Mouse (Mus musculus) heart, embryonic 15.5 days (tissue): ENCODE measurements around the gene Dync1i2. TPM values are rescaled to one million over a fixed set of nuclear protein-coding genes. Genes with fewer than 3 reads are reported as not detected.

Source experiments
- ATAC-seq: fragments of 200-750 bp; cut with Nextera tagmentation; replicated peaks from 2 replicates; pipeline ENCODE4 v1.8.0; 2017; ENCODE audit warnings: low read depth, moderate TSS enrichment; ENCODE audit not compliant: insufficient number of reproducible peaks, insufficient read depth, low FRiP score
- H3K27ac ChIP-seq: fragments of 300-500 bp; sonication (generic); 2 replicates; pipeline ENCODE4 v1.5.1; 2015; ENCODE audit warnings: mild to moderate bottlenecking, inconsistent platforms
- H3K27me3 ChIP-seq: fragments of 300-500 bp; sonication (generic); 2 replicates; pipeline ENCODE4 v1.6.1; 2015; ENCODE audit warnings: inconsistent platforms
- H3K36me3 ChIP-seq: fragments of 300-500 bp; sonication (generic); 2 replicates; pipeline ENCODE4 v1.6.1; 2015; ENCODE audit warnings: mild to moderate bottlenecking, inconsistent platforms
- H3K4me1 ChIP-seq: fragments of 300-500 bp; sonication (generic); replicated peaks from 2 replicates; pipeline ENCODE4 v1.6.1; 2015; ENCODE audit warnings: inconsistent platforms
- H3K4me2 ChIP-seq: fragments of 300-500 bp; sonication (generic); 2 replicates; pipeline ENCODE4 v1.6.1; 2015; ENCODE audit warnings: inconsistent platforms, mild to moderate bottlenecking, moderate library complexity
- H3K4me3 ChIP-seq: fragments of 300-500 bp; sonication (generic); 2 replicates; pipeline ENCODE4 v1.5.1; 2015; ENCODE audit warnings: mild to moderate bottlenecking, inconsistent platforms
- H3K9ac ChIP-seq: fragments of 300-500 bp; sonication (generic); 2 replicates; pipeline ENCODE4 v1.6.1; 2015; ENCODE audit warnings: mild to moderate bottlenecking, inconsistent platforms
- H3K9me3 ChIP-seq: fragments of 300-500 bp; sonication (generic); replicated peaks from 2 replicates; pipeline ENCODE4 v1.6.1; 2016; ENCODE audit warnings: inconsistent platforms
- WGBS: fragments of 180-500 bp; shearing (Covaris S2); methylation state at CpG from one replicate; pipeline ENCODE4 v1.1.7; 2015; ENCODE audit warnings: mixed read lengths; 5-methylcytosine and 5-hydroxymethylcytosine counted together
- polyA plus RNA-seq: library from polyadenylated mRNA; unstranded; fragments of >200 nt; fragmentation: Nextera tagmentation; extraction: Ambion mirVana; gene quantifications from 2 replicates; pipeline ENCODE4 v1.2.1, GENCODE M21; 2015

The Dync1i2 gene
- polyA plus RNA-seq, result 56.7 and 64.0 TPM in 2 replicates

DNA sequence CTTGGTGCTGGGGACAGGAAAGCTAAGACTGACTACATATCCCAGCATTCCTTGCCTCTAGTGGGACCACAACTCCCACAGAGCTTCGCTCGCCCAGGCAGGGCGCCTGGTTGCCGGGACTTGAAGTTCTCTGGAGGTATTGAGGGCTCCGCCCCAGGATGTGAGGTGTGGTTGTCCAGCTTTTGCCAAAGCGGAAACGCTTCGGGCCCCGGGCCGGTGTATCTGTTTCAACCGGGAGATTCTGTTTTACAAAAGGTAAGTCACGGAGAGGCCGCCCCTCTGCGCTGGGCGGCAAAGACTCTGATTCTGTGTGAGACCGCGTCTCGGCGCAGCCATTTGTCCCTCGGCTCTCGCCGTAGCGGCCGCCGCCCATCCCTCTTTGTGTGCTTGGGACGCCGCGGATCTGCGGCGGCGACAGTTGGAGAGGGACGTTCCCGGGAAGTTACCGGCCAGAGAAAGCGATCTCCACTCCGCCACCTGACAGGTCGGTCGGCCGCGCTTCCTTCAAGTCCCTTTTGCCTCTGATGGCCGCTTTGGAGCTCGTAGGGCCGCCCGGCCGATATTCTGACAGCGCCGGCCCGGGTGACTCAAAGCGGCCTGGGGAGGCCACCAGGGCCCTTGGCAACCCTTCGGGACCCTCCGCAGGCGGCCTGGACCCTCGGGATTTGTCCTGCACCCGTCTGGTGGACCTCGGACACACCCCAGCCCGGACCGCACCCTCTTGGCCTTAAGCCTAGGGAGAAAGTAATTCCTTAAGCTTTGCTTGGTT lies at the start of gene Dync1i2:
Dync1i2 (plus strand) TSS at position 116 of the 769 bp plus-strand sequence.
- Histone ChIP-seq H3K36me3 (no peaks in the 10 kb centered on the region; the same call in 1 of the 2 replicates), H3K9me3 (no peaks in the 10 kb centered on the region), H3K27ac (peak within 1 kb of the TSS; percentile 77), H3K4me3 (peak within 1 kb of the TSS; percentile 86), H3K9ac (peak within 1 kb of the TSS; percentile 91), H3K4me2 (peak within 1 kb of the TSS; percentile 60), H3K27me3 (no peaks in the 10 kb centered on the region), H3K4me1 (peaks cover 7% of the 10 kb centered on the region)
- under 1% methylated on average over 57 of the region's 57 CpGs for WGBS
- ATAC-seq, result peak; percentile 99

- H3K4me2 ChIP-seq, result no peak overlapping the region
- no peaks in the 10 kb centered on the region for H3K27me3 ChIP-seq
- H3K4me3 ChIP-seq, result no peak overlapping the region
- H3K9me3 ChIP-seq, result no peaks in the 10 kb centered on the region
- no peak overlapping the region for H3K9ac ChIP-seq
- no peak for ATAC-seq
- H3K36me3 ChIP-seq, result no peaks in the 10 kb centered on the region
- no peak overlapping the region for H3K27ac ChIP-seq
- peaks cover 6% of the 10 kb centered on the region; the same call in 1 of the 2 replicates for H3K4me1 ChIP-seq
- 79% methylated on average over 25 of the region's 25 CpGs for WGBS
Measured at GRCm38 (mm10) chr2:71162831-71163621, 48.5 kb upstream of the Dync1i2 start.

DNA sequence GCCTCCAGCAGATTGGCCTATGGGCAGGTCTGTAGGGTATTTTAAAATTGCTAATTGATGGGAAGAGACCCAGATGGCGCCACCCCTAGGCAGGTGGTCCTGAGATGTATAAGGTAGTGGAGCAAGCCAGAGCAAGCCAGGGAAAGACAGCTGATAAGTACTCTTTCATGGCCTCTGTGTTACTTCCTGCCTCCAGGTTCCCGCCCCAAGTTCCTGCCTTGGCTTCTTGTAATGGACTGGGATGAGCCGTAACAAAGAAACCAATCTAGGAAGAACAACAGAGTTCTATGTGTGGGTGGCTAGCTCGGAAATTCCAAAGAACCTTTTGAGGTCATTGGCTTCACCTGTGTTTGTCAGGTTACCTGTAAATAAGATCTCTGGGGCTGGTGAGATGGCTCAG lies 44.3 kb upstream of the Dync1i2 start:
- WGBS, result 68% methylated on average over 4 of the region's 4 CpGs
- Histone ChIP-seq H3K27me3 (no peaks in the 10 kb centered on the region), H3K4me3 (no peak overlapping the region), H3K9ac (no peak overlapping the region), H3K4me1 (no peaks in the 10 kb centered on the region), H3K27ac (no peak overlapping the region), H3K4me2 (no peak overlapping the region), H3K9me3 (no peaks in the 10 kb centered on the region), H3K36me3 (no peaks in the 10 kb centered on the region)
- ATAC-seq, result no peak

DNA sequence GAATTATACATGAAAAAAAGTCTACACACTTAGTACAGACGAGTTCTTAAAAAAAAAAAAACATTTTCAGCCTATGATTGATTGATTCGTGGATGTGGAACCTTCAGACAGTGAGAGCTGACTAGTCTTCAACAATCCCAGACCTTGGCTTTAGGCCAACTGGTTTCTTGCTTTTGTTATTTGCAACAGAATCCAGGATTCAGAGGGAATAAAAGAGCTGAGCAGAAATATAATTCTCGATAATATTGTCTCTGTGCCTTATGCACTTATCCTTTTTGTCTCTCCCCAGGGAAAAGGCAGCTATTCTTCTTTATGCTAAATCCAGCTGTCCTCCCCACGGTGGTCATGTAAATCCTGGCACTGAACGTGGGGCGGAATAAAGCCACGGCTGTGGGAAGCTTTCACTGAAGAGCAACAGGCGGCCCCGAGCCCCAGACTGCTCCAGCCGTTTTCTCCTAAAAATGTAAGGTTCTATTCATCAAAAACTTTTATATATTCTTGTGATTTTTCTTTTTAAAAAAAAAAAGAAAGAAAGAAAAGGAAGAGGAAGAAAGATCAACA lies 43.0 kb upstream of the Dync1i2 start:
- Histone ChIP-seq H3K4me2 (no peak overlapping the region), H3K4me1 (no peaks in the 10 kb centered on the region), H3K9ac (no peak overlapping the region), H3K4me3 (no peak overlapping the region), H3K27ac (no peak overlapping the region), H3K36me3 (no peaks in the 10 kb centered on the region), H3K27me3 (no peaks in the 10 kb centered on the region), H3K9me3 (no peaks in the 10 kb centered on the region)
- ATAC-seq, result no peak
- WGBS, result 58% methylated on average over 10 of the region's 10 CpGs

DNA sequence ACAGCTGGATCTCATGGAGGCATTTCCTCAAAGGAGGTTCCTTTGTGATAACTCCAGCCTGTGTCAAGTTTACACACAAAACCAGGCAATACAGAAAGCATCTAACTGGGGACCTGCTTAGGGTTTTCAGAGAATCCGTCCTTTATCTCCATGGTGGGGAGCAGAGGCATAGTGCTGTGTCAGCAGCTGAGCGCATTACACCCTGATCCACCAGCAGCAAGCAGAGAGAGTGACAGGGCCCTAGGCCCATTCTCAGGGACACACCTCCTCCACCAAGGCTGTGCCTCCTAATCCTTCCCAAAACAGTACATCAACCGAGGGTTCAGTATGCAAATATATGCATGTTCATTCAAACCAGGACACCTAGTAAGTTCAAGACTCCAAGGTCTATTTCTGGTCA lies 38.5 kb upstream of the Dync1i2 start:
- no peak overlapping the region for H3K4me3 ChIP-seq
- H3K9me3 ChIP-seq, result no peaks in the 10 kb centered on the region
- no peaks in the 10 kb centered on the region for H3K4me1 ChIP-seq
- no peak overlapping the region for H3K27ac ChIP-seq
- H3K27me3 ChIP-seq, result no peaks in the 10 kb centered on the region
- WGBS, result 58% methylated on average over 3 of the region's 3 CpGs
- ATAC-seq, result no peak
- no peak overlapping the region for H3K4me2 ChIP-seq
- no peak overlapping the region for H3K9ac ChIP-seq
- no peaks in the 10 kb centered on the region for H3K36me3 ChIP-seq

DNA sequence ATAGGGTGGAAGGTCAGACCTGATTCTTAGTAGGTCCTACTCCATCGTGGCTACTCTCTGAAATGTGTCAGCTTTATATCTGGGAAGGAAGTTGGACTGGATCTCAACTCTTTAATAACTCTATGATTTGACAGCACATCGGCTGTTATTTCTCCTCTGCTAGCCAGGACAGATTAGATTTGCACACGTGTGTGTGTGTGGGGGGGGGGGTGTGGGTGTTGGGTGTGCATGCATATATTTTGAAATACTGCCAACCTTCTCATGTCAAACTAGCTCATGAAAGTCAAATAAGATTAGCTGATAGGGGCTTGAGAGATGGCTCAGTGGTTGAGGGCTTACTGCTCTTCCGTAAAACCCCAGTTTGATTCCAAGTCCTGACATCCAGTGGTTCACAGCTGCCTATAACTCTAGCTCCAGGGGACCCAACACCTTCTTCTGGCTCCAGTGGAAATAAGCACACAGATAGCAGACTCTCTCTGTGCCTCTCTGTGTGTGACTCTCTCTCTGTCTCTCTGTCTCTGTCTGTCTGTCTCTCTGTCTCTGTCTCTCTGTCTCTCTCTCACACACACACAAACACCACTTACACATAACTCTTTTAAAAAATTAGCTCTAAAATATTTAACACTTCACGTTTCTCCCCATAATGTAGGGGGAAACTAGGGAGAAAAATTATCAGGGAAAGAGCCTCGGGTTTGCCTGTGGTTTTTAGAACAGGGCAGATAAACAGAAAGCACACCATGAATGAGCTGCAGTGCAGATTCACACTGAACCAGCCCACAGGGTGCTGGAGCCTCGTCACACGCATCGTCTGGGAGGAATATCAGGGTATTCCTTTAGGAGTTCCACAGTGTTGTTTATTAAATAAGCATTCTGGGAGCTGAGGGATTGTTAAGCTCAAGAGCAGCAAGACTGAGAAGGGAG lies 34.9 kb upstream of the Dync1i2 start:
- no peak overlapping the region for H3K9ac ChIP-seq
- H3K27ac ChIP-seq, result no peak overlapping the region
- ATAC-seq, result no peak
- 42% methylated on average over 9 of the region's 9 CpGs for WGBS
- no peak overlapping the region for H3K4me3 ChIP-seq
- no peaks in the 10 kb centered on the region for H3K9me3 ChIP-seq
- no peak overlapping the region for H3K4me2 ChIP-seq
- no peaks in the 10 kb centered on the region for H3K36me3 ChIP-seq
- H3K4me1 ChIP-seq, result no peaks in the 10 kb centered on the region
- H3K27me3 ChIP-seq, result no peaks in the 10 kb centered on the region

- no peak overlapping the region for H3K4me3 ChIP-seq
- H3K27me3 ChIP-seq, result no peaks in the 10 kb centered on the region
- H3K36me3 ChIP-seq, result no peaks in the 10 kb centered on the region
- no peak overlapping the region for H3K27ac ChIP-seq
- no peaks in the 10 kb centered on the region for H3K4me1 ChIP-seq
- ATAC-seq, result no peak
- 50% methylated on average over 1 of the region's 1 CpGs for WGBS
- no peak overlapping the region for H3K4me2 ChIP-seq
- no peak overlapping the region for H3K9ac ChIP-seq
- H3K9me3 ChIP-seq, result no peaks in the 10 kb centered on the region
Measured at GRCm38 (mm10) chr2:71177250-71177615, 34.3 kb upstream of the Dync1i2 start.

DNA sequence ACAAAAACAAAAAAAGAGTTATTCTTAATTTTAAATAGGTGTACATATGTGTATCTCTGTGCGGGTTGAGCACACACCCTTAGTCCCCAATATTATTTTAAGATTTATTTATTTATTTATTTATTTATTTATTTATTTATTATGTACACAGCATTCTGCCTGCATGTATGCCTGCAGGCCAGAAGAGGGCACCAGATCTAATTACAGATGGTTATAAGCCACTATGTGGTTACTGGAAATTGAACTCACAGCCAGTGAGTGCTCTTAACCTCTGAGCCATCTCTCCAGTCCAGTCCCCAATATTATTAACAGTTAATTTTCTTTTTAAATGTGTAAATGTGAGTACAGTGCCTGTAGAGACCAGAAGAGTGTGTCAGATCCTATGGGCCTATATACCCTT lies 33.7 kb upstream of the Dync1i2 start:
- 97% methylated on average over 1 of the region's 1 CpGs for WGBS
- Histone ChIP-seq H3K36me3 (no peaks in the 10 kb centered on the region), H3K4me2 (no peak overlapping the region), H3K27me3 (no peaks in the 10 kb centered on the region), H3K9me3 (no peaks in the 10 kb centered on the region), H3K27ac (no peak overlapping the region), H3K4me1 (no peaks in the 10 kb centered on the region), H3K4me3 (no peak overlapping the region), H3K9ac (no peak overlapping the region)
- ATAC-seq, result no peak

DNA sequence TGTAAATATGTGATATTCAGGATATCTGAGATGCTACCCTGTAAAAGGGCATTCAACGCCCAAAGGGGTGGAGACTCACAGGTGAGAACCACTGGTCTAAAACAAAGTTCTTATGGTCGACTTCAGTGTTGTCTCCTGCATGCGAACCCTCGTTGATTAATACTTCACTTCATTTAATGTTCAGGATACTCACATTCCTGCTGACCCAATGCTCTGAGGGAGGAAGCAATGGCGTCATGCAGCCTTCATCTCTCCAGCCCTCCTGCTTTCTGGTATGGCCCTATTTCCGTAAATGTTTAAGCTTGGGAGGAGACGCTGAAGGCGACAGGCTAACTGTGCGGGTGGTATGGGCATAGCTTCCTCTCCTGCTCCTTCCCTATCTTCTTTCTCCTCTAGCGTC lies 31.8 kb upstream of the Dync1i2 start:
- H3K4me2 ChIP-seq, result no peak overlapping the region
- no peaks in the 10 kb centered on the region for H3K36me3 ChIP-seq
- no peaks in the 10 kb centered on the region for H3K4me1 ChIP-seq
- H3K4me3 ChIP-seq, result no peak overlapping the region
- no peak for ATAC-seq
- H3K9ac ChIP-seq, result no peak overlapping the region
- no peaks in the 10 kb centered on the region for H3K27me3 ChIP-seq
- no peaks in the 10 kb centered on the region for H3K9me3 ChIP-seq
- H3K27ac ChIP-seq, result no peak overlapping the region
- WGBS, result 78% methylated on average over 10 of the region's 10 CpGs

- Histone ChIP-seq H3K4me3 (no peak overlapping the region), H3K4me1 (no peaks in the 10 kb centered on the region), H3K4me2 (no peak overlapping the region), H3K9ac (no peak overlapping the region), H3K9me3 (no peaks in the 10 kb centered on the region), H3K27me3 (no peaks in the 10 kb centered on the region), H3K36me3 (no peaks in the 10 kb centered on the region), H3K27ac (no peak overlapping the region)
- WGBS, result 48% methylated on average over 8 of the region's 8 CpGs
- no peak for ATAC-seq
Measured at GRCm38 (mm10) chr2:71180566-71181217, 30.8 kb upstream of the Dync1i2 start.
